Mouse (Mus musculus): Measurements from ENCODE around the gene Rexo4. TPM values are rescaled to one million over a fixed set of nuclear protein-coding genes. Genes with fewer than 3 reads are reported as not detected.

The Rexo4 gene
- polyA plus RNA-seq, 1 experiment from 2014 or later: 39.5 TPM

- peak within 1 kb of the TSS; percentile 58 for H3K4me2 ChIP-seq (ENCODE audit: low read depth, low read length)
- H3K36me3 ChIP-seq (ENCODE audit: control insufficient read depth, insufficient read depth, low read length): peaks cover 28% of the 10 kb centered on the region
- peak within 1 kb of the TSS; percentile 77 for H3K4me3 ChIP-seq (ENCODE audit: low read depth, low read length)
- H3K27ac ChIP-seq (replicated peaks; ENCODE audit: low read depth, low read length): peak within 1 kb of the TSS; percentile 88
- no peaks in the 10 kb centered on the region for H3K9me3 ChIP-seq (ENCODE audit: control insufficient read depth, low read length)
- ATAC-seq (ENCODE audit: low read depth): peak; percentile 96
- no peaks in the 10 kb centered on the region for H3K27me3 ChIP-seq (replicated peaks; ENCODE audit: control insufficient read depth, insufficient read depth, low read length)
- peak; percentile 97 for DNase-seq (ENCODE audit: low spot score)
- H3K9ac ChIP-seq (ENCODE audit: low read depth, low read length): peak within 1 kb of the TSS; percentile 99
- under 1% methylated on average over 23 of the region's 70 CpGs for WGBS
- peaks cover 13% of the 10 kb centered on the region for H3K4me1 ChIP-seq (ENCODE audit: control insufficient read depth, insufficient read depth, low read length)
Measured at GRCm38 (mm10) chr2:26933304-26934055, 30.7 kb downstream of the Rexo4 start, which contains the start of the genes Surf4 and Stkld1. Gene Surf4, minus strand, starts transcription at chr2:26933928. Gene Stkld1, plus strand, starts transcription at chr2:26934047.

- Histone ChIP-seq H3K4me2 (ENCODE audit: low read depth, low read length) (peak overlapping the region; percentile 58), H3K4me3 (ENCODE audit: low read depth, low read length) (peak overlapping the region; percentile 77), H3K27me3 (replicated peaks; ENCODE audit: control insufficient read depth, insufficient read depth, low read length) (no peaks in the 10 kb centered on the region), H3K4me1 (ENCODE audit: control insufficient read depth, insufficient read depth, low read length) (peaks cover 13% of the 10 kb centered on the region), H3K9me3 (ENCODE audit: control insufficient read depth, low read length) (no peaks in the 10 kb centered on the region), H3K27ac (replicated peaks; ENCODE audit: low read depth, low read length) (peak overlapping the region; percentile 88), H3K36me3 (ENCODE audit: control insufficient read depth, insufficient read depth, low read length) (peaks cover 35% of the 10 kb centered on the region), H3K9ac (ENCODE audit: low read depth, low read length) (peak overlapping the region; percentile 99)
- no peak for ATAC-seq (ENCODE audit: low read depth)
- WGBS: 2% methylated on average over 19 of the region's 49 CpGs
- DNase-seq (ENCODE audit: low spot score): peak; percentile 11
Measured at GRCm38 (mm10) chr2:26932473-26933303, 31.5 kb downstream of the Rexo4 start.

- Histone ChIP-seq H3K27ac (replicated peaks; ENCODE audit: low read depth, low read length) (no peak overlapping the region), H3K4me3 (ENCODE audit: low read depth, low read length) (no peak overlapping the region), H3K36me3 (ENCODE audit: control insufficient read depth, insufficient read depth, low read length) (peaks cover 58% of the 10 kb centered on the region), H3K9me3 (ENCODE audit: control insufficient read depth, low read length) (no peaks in the 10 kb centered on the region), H3K4me2 (ENCODE audit: low read depth, low read length) (0 out of 2 replicates have a peak overlapping the region, but pooled peaks have one; percentile 4), H3K9ac (ENCODE audit: low read depth, low read length) (no peak overlapping the region), H3K27me3 (replicated peaks; ENCODE audit: control insufficient read depth, insufficient read depth, low read length) (no peaks in the 10 kb centered on the region), H3K4me1 (ENCODE audit: control insufficient read depth, insufficient read depth, low read length) (peaks cover 13% of the 10 kb centered on the region)
- WGBS: 75% methylated on average over 1 of the region's 1 CpGs
- DNase-seq (ENCODE audit: low spot score) (peak; percentile 62), ATAC-seq (ENCODE audit: low read depth) (no peak)
Measured at GRCm38 (mm10) chr2:26930390-26930789, 33.8 kb downstream of the Rexo4 start.

- DNase-seq (ENCODE audit: low spot score) (no peak), ATAC-seq (ENCODE audit: low read depth) (no peak)
- H3K4me1 ChIP-seq (ENCODE audit: control insufficient read depth, insufficient read depth, low read length): peaks cover 13% of the 10 kb centered on the region
- WGBS: 90% methylated on average over 6 of the region's 6 CpGs
- H3K9me3 ChIP-seq (ENCODE audit: control insufficient read depth, low read length): no peaks in the 10 kb centered on the region
- no peaks in the 10 kb centered on the region for H3K27me3 ChIP-seq (replicated peaks; ENCODE audit: control insufficient read depth, insufficient read depth, low read length)
- no peak overlapping the region for H3K9ac ChIP-seq (ENCODE audit: low read depth, low read length)
- H3K27ac ChIP-seq (replicated peaks; ENCODE audit: low read depth, low read length): no peak overlapping the region
- no peak overlapping the region for H3K4me3 ChIP-seq (ENCODE audit: low read depth, low read length)
- no peak overlapping the region for H3K4me2 ChIP-seq (ENCODE audit: low read depth, low read length)
- H3K36me3 ChIP-seq (ENCODE audit: control insufficient read depth, insufficient read depth, low read length): peaks cover 82% of the 10 kb centered on the region
Measured at GRCm38 (mm10) chr2:26927745-26928476, 36.3 kb downstream of the Rexo4 start.

- no peak for ATAC-seq (ENCODE audit: low read depth)
- Histone ChIP-seq H3K36me3 (ENCODE audit: control insufficient read depth, insufficient read depth, low read length) (peaks cover 88% of the 10 kb centered on the region), H3K9ac (ENCODE audit: low read depth, low read length) (no peak overlapping the region), H3K4me3 (ENCODE audit: low read depth, low read length) (no peak overlapping the region), H3K4me1 (ENCODE audit: control insufficient read depth, insufficient read depth, low read length) (peaks cover 10% of the 10 kb centered on the region), H3K9me3 (ENCODE audit: control insufficient read depth, low read length) (no peaks in the 10 kb centered on the region), H3K27me3 (replicated peaks; ENCODE audit: control insufficient read depth, insufficient read depth, low read length) (no peaks in the 10 kb centered on the region), H3K4me2 (ENCODE audit: low read depth, low read length) (no peak overlapping the region), H3K27ac (replicated peaks; ENCODE audit: low read depth, low read length) (no peak overlapping the region)
- WGBS: 80% methylated on average over 9 of the region's 9 CpGs
- no peak for DNase-seq (ENCODE audit: low spot score)
Measured at GRCm38 (mm10) chr2:26921784-26922183, 42.4 kb downstream of the Rexo4 start.

- Histone ChIP-seq H3K9me3 (ENCODE audit: control insufficient read depth, low read length) (no peaks in the 10 kb centered on the region), H3K36me3 (ENCODE audit: control insufficient read depth, insufficient read depth, low read length) (peaks cover 73% of the 10 kb centered on the region), H3K9ac (ENCODE audit: low read depth, low read length) (no peak overlapping the region), H3K4me3 (ENCODE audit: low read depth, low read length) (no peak overlapping the region), H3K27me3 (replicated peaks; ENCODE audit: control insufficient read depth, insufficient read depth, low read length) (no peaks in the 10 kb centered on the region), H3K4me2 (ENCODE audit: low read depth, low read length) (no peak overlapping the region), H3K27ac (replicated peaks; ENCODE audit: low read depth, low read length) (no peak overlapping the region), H3K4me1 (ENCODE audit: control insufficient read depth, insufficient read depth, low read length) (peaks cover 15% of the 10 kb centered on the region)
- DNase-seq (ENCODE audit: low spot score) (no peak), ATAC-seq (ENCODE audit: low read depth) (no peak)
- 88% methylated on average over 6 of the region's 6 CpGs for WGBS
Measured at GRCm38 (mm10) chr2:26920190-26920855, 43.9 kb downstream of the Rexo4 start.

GRCm38 (mm10) chr2:26919684-26920083 lies 44.5 kb downstream of the Rexo4 start:
- no peak overlapping the region for H3K4me3 ChIP-seq (ENCODE audit: low read depth, low read length)
- H3K4me2 ChIP-seq (ENCODE audit: low read depth, low read length): no peak overlapping the region
- H3K36me3 ChIP-seq (ENCODE audit: control insufficient read depth, insufficient read depth, low read length): peaks cover 68% of the 10 kb centered on the region
- no peak overlapping the region for H3K27ac ChIP-seq (replicated peaks; ENCODE audit: low read depth, low read length)
- H3K4me1 ChIP-seq (ENCODE audit: control insufficient read depth, insufficient read depth, low read length): peaks cover 17% of the 10 kb centered on the region
- no peaks in the 10 kb centered on the region for H3K27me3 ChIP-seq (replicated peaks; ENCODE audit: control insufficient read depth, insufficient read depth, low read length)
- no peaks in the 10 kb centered on the region for H3K9me3 ChIP-seq (ENCODE audit: control insufficient read depth, low read length)
- DNase-seq (ENCODE audit: low spot score) (no peak), ATAC-seq (ENCODE audit: low read depth) (no peak)
- H3K9ac ChIP-seq (ENCODE audit: low read depth, low read length): no peak overlapping the region
- 85% methylated on average over 3 of the region's 3 CpGs for WGBS

GRCm38 (mm10) chr2:26916738-26917137 lies 47.4 kb downstream of the Rexo4 start:
- Histone ChIP-seq H3K4me1 (ENCODE audit: control insufficient read depth, insufficient read depth, low read length) (peaks cover 22% of the 10 kb centered on the region), H3K4me3 (ENCODE audit: low read depth, low read length) (peak overlapping the region; percentile 63), H3K9me3 (ENCODE audit: control insufficient read depth, low read length) (no peaks in the 10 kb centered on the region), H3K27me3 (replicated peaks; ENCODE audit: control insufficient read depth, insufficient read depth, low read length) (no peaks in the 10 kb centered on the region), H3K36me3 (ENCODE audit: control insufficient read depth, insufficient read depth, low read length) (peaks cover 68% of the 10 kb centered on the region), H3K27ac (replicated peaks; ENCODE audit: low read depth, low read length) (peak overlapping the region; percentile 59), H3K9ac (ENCODE audit: low read depth, low read length) (peak overlapping the region; percentile 79), H3K4me2 (ENCODE audit: low read depth, low read length) (peak overlapping the region; percentile 91)
- ATAC-seq (ENCODE audit: low read depth) (no peak), DNase-seq (ENCODE audit: low spot score) (no peak)
- 2% methylated on average over 10 of the region's 13 CpGs for WGBS

Measured in embryonic facial prominence, embryonic 14.5 days (tissue).